Mouse (Mus musculus) kidney, adult 2 months (tissue): ENCODE results near the gene Ell.

Experiments
- CTCF ChIP-seq: fragments of 200-500 bp; conservative IDR thresholded peaks from 2 replicates; pipeline ENCODE4 v1.5.1; 2011; ENCODE audit warnings: low read depth, mild to moderate bottlenecking, control low read depth, low read length, moderate library complexity, mixed read lengths; ENCODE audit not compliant: insufficient read depth, insufficient read length
- POLR2A ChIP-seq: fragments of 200-500 bp; IDR thresholded peaks from one replicate; pipeline ENCODE4 v1.6.1; 2011; ENCODE audit warnings: low read depth, low read length, control low read depth

- no peak for TF ChIP-seq CTCF
- no peak for TF ChIP-seq POLR2A
Observed at GRCm38 (mm10) chr8:70599507-70600290, 60.4 kb downstream of the Ell start.
